Mouse (Mus musculus) liver, adult (tissue): Measurements from ENCODE around the gene Musk.

ENCODE experiments used
- GATA4 ChIP-seq: IDR thresholded peaks from 2 replicates; pipeline ENCODE4 v1.6.1; 2014; ENCODE audit warnings: mild to moderate bottlenecking, low read length; ENCODE audit not compliant: insufficient replicate concordance

Gene Musk

GRCm38 (mm10) chr4:58285687-58286086 is at the start of gene Musk:
Gene Musk (plus strand): TSS chr4:58285960.
- TF ChIP-seq GATA4 = no peak

- no peak for TF ChIP-seq GATA4
Measured at GRCm38 (mm10) chr4:58240416-58240815, 45.3 kb upstream of the Musk start.

- TF ChIP-seq GATA4 = no peak
Measured at GRCm38 (mm10) chr4:58245544-58245943, 40.2 kb upstream of the Musk start.

- TF ChIP-seq GATA4 = no peak
Measured at GRCm38 (mm10) chr4:58252381-58252780, 33.4 kb upstream of the Musk start.

- no peak for TF ChIP-seq GATA4
Measured at GRCm38 (mm10) chr4:58253410-58253809, 32.4 kb upstream of the Musk start.

- TF ChIP-seq GATA4 = no peak
Measured at GRCm38 (mm10) chr4:58266294-58266693, 19.5 kb upstream of the Musk start.

GRCm38 (mm10) chr4:58268897-58269542 is 16.7 kb upstream of the Musk start:
- no peak for TF ChIP-seq GATA4

GRCm38 (mm10) chr4:58269961-58270360 is 15.8 kb upstream of the Musk start:
- TF ChIP-seq GATA4 = no peak

- TF ChIP-seq GATA4 = no peak
Measured at GRCm38 (mm10) chr4:58270956-58271355, 14.8 kb upstream of the Musk start.

GRCm38 (mm10) chr4:58271504-58272162 is 14.1 kb upstream of the Musk start:
- TF ChIP-seq GATA4 = no peak

GRCm38 (mm10) chr4:58275261-58275895 is 10.4 kb upstream of the Musk start:
- TF ChIP-seq GATA4 = no peak

- TF ChIP-seq GATA4 = no peak
Measured at GRCm38 (mm10) chr4:58278368-58278767, 7.4 kb upstream of the Musk start.

GRCm38 (mm10) chr4:58280121-58280520 is 5.6 kb upstream of the Musk start:
- TF ChIP-seq GATA4 = no peak

GRCm38 (mm10) chr4:58286368-58287090 is 769 bp downstream of the Musk start:
- TF ChIP-seq GATA4 = no peak

GRCm38 (mm10) chr4:58288753-58289152 is 3.0 kb downstream of the Musk start:
- no peak for TF ChIP-seq GATA4

- no peak for TF ChIP-seq GATA4
Measured at GRCm38 (mm10) chr4:58291828-58292227, 6.1 kb downstream of the Musk start.
